Mouse (Mus musculus): ENCODE measurements around the gene Adam11. TPM values are rescaled to one million over a fixed set of nuclear protein-coding genes. Genes with fewer than 3 reads are reported as not detected.

The Adam11 gene
- polyA plus RNA-seq (2012), result 4.3 and 8.7 TPM in 2 replicates

GRCm38 (mm10) chr11:102761309-102762210 is at the start of gene Adam11:
Gene Adam11, plus strand, starts transcription at chr11:102761439.

GRCm38 (mm10) chr11:102819021-102819782 is 58.0 kb downstream of the Adam11 start, which contains the start of gene Gjc1:
Gene Gjc1, minus strand, starts transcription at chr11:102819700.

Other genes starting within 250 kb of the Adam11 start
- gene Gpatch8, start 205.0 kb upstream of the Adam11 start, polyA plus RNA-seq (2012), result 9.8 and 11.9 TPM in 2 replicates
- not detected in 2 replicates for gene Gm11627, start 182.0 kb upstream of the Adam11 start, polyA plus RNA-seq (2012)
- 0.18 and 0.24 TPM in 2 replicates for gene Fzd2, start 157.0 kb upstream of the Adam11 start, polyA plus RNA-seq (2012)
- not detected in 2 replicates for gene Meioc, start 97.7 kb upstream of the Adam11 start, polyA plus RNA-seq (2012)
- gene Ccdc43, start 63.7 kb upstream of the Adam11 start, polyA plus RNA-seq (2012), result 8.7 and 9.4 TPM in 2 replicates
- not detected in 2 replicates for gene Gjc1, start 58.3 kb downstream of the Adam11 start, polyA plus RNA-seq (2012)
- gene Higd1b, start 74.4 kb downstream of the Adam11 start, polyA plus RNA-seq (2012), result not detected in 2 replicates
- gene Eftud2, start 119.5 kb downstream of the Adam11 start, polyA plus RNA-seq (2012), result 180 and 239 TPM in 2 replicates
- gene Ccdc103, start 119.8 kb downstream of the Adam11 start, polyA plus RNA-seq (2012), result 0.19 TPM in 1 of 2 replicates, not detected in the other
- gene Fam187a, start 123.7 kb downstream of the Adam11 start, polyA plus RNA-seq (2012), result not detected in 2 replicates
- gene Gfap, start 139.5 kb downstream of the Adam11 start, polyA plus RNA-seq (2012), result 0.02 and 0.06 TPM in 2 replicates
- 19.7 and 21.6 TPM in 2 replicates for gene Kif18b, start 163.7 kb downstream of the Adam11 start, polyA plus RNA-seq (2012)
- gene C1ql1, start 185.2 kb downstream of the Adam11 start, polyA plus RNA-seq (2012), result 0.06 and 0.60 TPM in 2 replicates